Mouse (Mus musculus) macrophage (primary cell): ENCODE data around the gene Enpp3. TPM values are rescaled to one million over a fixed set of nuclear protein-coding genes. Genes with fewer than 3 reads are reported as not detected.

Experiments
- H3K27ac ChIP-seq: fragments of 350-480 bp; formaldehyde crosslinking; 2 replicates; pipeline ENCODE4 v1.9.0; 2021
- H3K36me3 ChIP-seq: fragments of 350-480 bp; formaldehyde crosslinking; 2 replicates; pipeline ENCODE4 v1.9.0; 2021; ENCODE audit errors: inconsistent target
- H3K4me3 ChIP-seq: fragments of 350-480 bp; formaldehyde crosslinking; 2 replicates; pipeline ENCODE4 v1.9.0; 2021; ENCODE audit errors: inconsistent target
- H3K79me2 ChIP-seq: fragments of 350-480 bp; formaldehyde crosslinking; 2 replicates; pipeline ENCODE4 v1.9.0; 2021; ENCODE audit errors: inconsistent target
- WGBS: methylation state at CpG from one replicate; pipeline ENCODE4 v1.1.7; 2026; ENCODE audit warnings: inconsistent platforms; ENCODE audit not compliant: missing documents; 5-methylcytosine and 5-hydroxymethylcytosine counted together
- polyA plus RNA-seq: library from polyadenylated mRNA; stranded (reverse); fragments of 250-400 nt; gene quantifications from 3 replicates; pipeline ENCODE4 v1.2.4, GENCODE M21; 2018; ENCODE audit warnings: inconsistent platforms

The Enpp3 gene
- polyA plus RNA-seq, 1 experiment from 2014 or later = not detected

GRCm38 (mm10) chr10:24801796-24802195, 40.8 kb downstream of the Enpp3 start:
- no peaks in the 10 kb centered on the region for H3K79me2 ChIP-seq
- no peaks in the 10 kb centered on the region for H3K36me3 ChIP-seq
- no peak overlapping the region for H3K4me3 ChIP-seq
- 84% methylated on average over 2 of the region's 2 CpGs for WGBS
- no peak overlapping the region for H3K27ac ChIP-seq

DNA sequence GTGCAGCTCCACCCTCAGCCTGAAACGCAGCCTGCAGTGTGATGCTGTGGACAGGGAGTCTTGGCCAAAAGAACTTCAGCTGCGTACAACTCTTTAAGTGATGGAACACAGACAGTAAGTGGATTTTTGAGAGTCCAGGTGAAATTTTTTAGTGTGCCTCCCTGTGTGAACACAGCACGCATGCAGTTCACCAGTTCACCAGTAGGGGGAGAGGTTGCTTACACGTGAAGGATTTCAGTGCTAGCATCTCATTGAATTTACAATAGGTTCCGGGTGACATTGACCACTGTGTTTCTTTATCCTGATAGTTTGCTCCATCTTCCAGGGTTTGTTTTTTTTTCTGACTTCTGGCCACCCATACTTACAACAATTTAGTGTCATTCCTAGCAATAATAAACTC, 45.4 kb downstream of the Enpp3 start:
- WGBS = 50% methylated on average over 5 of the region's 5 CpGs

DNA sequence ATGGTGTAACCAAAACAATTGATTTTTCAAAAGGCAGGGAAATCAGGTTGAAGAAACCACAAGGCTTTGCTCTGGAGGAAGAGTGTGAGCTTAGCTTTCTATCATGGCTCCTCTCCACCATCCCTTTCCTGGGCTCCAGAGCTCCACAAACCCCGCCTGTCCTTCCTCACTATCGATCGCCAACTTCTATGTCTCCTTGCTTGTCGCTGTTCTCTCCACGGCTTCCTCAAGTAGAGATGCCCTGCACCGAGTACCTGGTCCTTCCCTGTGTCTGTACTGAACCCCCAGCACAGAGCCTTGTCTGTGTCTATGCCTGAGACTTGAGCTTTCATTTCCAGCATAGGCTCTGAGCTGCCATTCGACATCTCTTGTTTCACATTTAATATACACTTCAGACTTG, 49.9 kb downstream of the Enpp3 start:
- H3K36me3 ChIP-seq = no peaks in the 10 kb centered on the region
- H3K27ac ChIP-seq = no peak overlapping the region
- 84% methylated on average over 7 of the region's 7 CpGs for WGBS
- no peak overlapping the region for H3K4me3 ChIP-seq
- no peaks in the 10 kb centered on the region for H3K79me2 ChIP-seq

More for the DNA sequence above, 45.4 kb downstream of the Enpp3 start:
- Histone ChIP-seq H3K79me2 (no peaks in the 10 kb centered on the region), H3K4me3 (no peak overlapping the region), H3K36me3 (no peaks in the 10 kb centered on the region), H3K27ac (no peak overlapping the region)

DNA sequence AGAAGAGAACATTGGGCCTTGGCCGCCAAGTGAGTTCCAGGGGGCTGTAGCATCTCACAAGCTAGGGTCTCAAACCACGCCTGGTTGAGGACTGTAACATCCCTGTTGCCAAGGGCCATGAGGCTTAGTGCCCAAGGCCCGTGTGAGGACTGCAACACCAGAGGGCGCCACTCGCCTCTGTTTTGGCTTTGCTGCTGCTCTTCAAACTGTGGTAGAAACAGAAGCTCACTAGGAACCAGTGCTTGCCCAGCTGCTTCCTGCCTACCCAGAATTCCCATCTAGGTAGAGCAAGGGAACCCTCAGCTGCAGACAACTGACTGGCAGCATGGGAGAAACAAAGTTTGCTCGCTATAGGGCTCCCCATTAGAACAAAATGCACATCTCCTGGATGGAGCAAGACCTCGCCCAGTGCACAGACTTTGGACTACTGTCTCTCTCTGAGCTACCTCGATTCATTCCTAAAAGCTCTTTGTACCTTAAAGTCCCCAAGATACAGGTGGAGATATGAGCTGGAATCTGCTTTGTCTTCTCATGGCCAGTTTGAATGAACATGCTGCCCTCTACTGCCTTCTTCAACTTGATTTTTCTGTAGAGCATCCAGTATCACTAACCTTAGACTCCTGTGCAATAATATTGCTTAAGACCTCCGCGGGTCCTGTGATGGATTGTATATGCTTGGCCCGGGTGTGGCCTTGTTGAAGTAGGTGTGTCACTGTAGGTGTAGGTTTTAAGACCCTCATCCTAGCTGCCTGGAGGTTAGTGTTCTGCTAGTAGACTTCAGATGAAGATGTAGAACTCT, 52.7 kb downstream of the Enpp3 start:
- 65% methylated on average over 11 of the region's 11 CpGs for WGBS
- no peak overlapping the region for H3K27ac ChIP-seq

DNA sequence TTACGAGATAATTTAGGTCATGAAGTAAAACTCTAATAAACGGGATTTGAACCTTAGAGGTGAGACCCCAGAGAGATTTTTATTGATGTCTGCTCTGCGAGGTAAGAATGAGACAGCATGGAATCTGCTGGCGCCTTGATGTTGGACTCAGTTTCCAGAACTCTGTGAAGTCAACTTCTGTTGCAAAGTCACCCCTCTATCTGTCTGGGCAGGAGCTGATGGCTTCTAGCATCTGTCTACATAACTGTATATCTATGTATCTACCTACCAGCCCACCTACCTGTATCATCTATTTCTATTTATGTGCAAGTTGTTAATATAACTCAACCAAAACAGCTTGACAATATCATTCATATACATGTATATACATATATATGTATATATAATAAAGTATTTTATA, 57.3 kb downstream of the Enpp3 start:
- WGBS = 95% methylated on average over 4 of the region's 4 CpGs
- Histone ChIP-seq H3K4me3 (no peak overlapping the region), H3K36me3 (no peaks in the 10 kb centered on the region), H3K27ac (no peak overlapping the region), H3K79me2 (no peaks in the 10 kb centered on the region)

More for the DNA sequence above, 52.7 kb downstream of the Enpp3 start:
- Histone ChIP-seq H3K36me3 (no peaks in the 10 kb centered on the region), H3K4me3 (no peak overlapping the region), H3K79me2 (no peaks in the 10 kb centered on the region)

DNA sequence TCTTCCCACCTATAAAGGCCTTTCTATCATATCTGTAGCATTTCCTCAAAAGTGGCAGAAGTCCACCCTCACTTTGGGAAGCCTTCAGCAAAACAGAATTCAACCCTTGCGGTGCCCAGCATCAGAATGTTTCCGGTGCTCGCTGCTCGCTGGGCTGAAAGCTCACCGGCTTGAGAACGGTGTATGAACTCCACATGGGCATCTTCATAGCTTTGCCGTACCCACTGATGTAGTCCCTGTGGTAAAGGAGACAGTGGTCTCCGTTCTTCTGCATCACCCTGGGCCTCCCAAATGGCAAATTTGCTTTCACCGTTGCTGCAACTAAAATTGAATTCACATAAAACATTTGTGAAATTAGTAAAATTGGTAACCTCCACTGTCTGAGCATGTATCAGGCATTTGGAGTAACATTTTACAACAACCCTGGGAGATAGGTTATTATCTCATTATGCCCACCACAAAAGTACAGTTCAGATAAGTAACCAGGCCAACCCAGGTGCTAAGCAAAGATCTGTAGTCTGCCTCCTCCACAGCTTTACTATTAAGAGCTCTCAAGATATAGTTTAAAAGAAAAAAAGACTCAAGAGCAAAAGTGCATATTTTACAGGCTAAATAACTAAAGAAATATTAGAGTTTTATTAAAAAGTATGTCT, 57.9 kb downstream of the Enpp3 start:
- H3K79me2 ChIP-seq = no peaks in the 10 kb centered on the region
- WGBS = 95% methylated on average over 9 of the region's 9 CpGs
- no peaks in the 10 kb centered on the region for H3K36me3 ChIP-seq
- no peak overlapping the region for H3K27ac ChIP-seq
- H3K4me3 ChIP-seq = no peak overlapping the region

GRCm38 (mm10) chr10:24783946-24784345, 58.7 kb downstream of the Enpp3 start:
- 97% methylated on average over 3 of the region's 3 CpGs for WGBS
- Histone ChIP-seq H3K4me3 (no peak overlapping the region), H3K36me3 (no peaks in the 10 kb centered on the region), H3K79me2 (no peaks in the 10 kb centered on the region), H3K27ac (no peak overlapping the region)

DNA sequence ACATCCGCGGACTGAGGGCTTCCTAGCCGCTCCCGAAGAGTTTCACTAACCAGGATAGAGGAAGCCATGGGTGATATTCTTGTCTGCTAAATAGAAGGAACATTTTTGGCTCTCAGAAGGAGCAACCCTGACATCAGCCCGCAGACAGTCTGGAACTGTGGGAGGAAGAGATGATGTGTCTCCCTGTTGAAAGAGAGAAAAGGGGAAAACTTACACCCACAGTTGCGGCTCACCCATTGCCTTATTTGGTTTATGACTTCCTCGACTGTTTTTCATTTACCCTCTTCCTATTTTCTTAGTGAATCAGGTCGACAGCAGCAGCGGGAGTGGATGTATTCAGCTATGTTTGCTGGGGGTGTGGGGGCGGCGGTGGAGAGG, 64.0 kb downstream of the Enpp3 start:
- Histone ChIP-seq H3K27ac (no peak overlapping the region), H3K79me2 (no peaks in the 10 kb centered on the region), H3K4me3 (no peak overlapping the region), H3K36me3 (no peaks in the 10 kb centered on the region)
- WGBS = 61% methylated on average over 11 of the region's 11 CpGs

GRCm38 (mm10) chr10:24777916-24778642, 64.5 kb downstream of the Enpp3 start:
- Histone ChIP-seq H3K27ac (no peak overlapping the region), H3K79me2 (no peaks in the 10 kb centered on the region), H3K36me3 (no peaks in the 10 kb centered on the region), H3K4me3 (no peak overlapping the region)
- 84% methylated on average over 14 of the region's 14 CpGs for whole genome bisulfite sequencing

DNA sequence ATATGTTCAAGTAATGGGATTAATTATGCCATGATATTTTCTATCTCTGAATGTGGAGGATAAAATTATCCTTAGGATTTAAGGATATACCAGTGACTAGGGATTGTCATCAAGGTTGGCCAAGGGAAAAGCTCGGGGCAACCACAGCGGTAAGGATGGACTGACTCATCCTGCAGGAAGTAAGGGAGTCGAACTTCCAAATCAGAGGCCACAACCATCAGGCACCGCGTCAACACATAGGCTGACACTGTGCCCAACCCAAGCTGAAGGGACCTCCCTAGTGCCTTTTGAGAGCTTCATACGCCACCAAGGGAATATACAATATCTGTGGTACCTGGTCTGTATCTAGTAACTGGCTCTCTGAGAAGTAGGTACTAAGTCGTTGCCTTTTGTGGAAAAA, 73.1 kb downstream of the Enpp3 start:
- Histone ChIP-seq H3K27ac (no peak overlapping the region), H3K4me3 (no peak overlapping the region), H3K79me2 (no peaks in the 10 kb centered on the region), H3K36me3 (no peaks in the 10 kb centered on the region)
- WGBS = 84% methylated on average over 7 of the region's 7 CpGs

DNA sequence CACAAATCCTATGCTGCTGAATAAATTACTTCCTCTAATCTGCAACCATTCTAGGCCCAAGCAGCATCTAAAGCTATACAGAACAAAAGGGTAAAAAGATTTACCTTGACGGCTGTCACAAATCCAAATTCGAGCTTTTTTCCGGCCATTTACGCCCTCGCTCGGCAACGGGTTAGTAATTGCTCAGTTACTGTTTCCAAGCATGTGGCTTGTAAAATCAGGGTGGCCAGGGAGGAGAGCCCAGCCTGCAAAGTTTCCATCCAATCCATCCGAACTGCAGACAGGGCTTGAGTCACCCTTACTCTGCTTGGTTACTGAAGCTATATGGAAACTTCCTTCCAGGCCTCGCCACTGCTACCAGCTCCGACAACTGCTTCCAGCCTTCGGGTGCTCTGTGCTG, 74.9 kb downstream of the Enpp3 start:
- Histone ChIP-seq H3K79me2 (no peaks in the 10 kb centered on the region), H3K4me3 (no peak overlapping the region), H3K27ac (no peak overlapping the region), H3K36me3 (no peaks in the 10 kb centered on the region)
- WGBS = 93% methylated on average over 11 of the region's 11 CpGs

DNA sequence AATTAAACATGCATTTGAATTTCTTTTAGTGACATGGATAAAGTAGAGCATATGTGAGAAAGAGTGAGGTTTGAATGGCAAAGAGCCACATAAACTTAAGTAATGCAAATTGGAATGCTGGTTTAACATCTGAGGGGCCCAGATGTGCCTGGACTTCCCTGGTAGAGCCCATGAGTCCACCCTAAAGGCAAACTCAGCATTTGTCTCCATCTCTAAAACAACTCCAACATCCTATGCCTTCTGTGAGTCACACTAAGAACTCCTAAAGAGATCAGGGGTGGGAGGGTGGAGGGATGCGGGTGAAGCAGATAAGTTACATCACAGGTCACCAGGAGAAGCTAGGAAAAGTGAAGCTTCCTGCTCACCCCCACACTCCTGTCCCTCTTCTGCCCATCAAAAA, 76.6 kb downstream of the Enpp3 start:
- Histone ChIP-seq H3K36me3 (no peaks in the 10 kb centered on the region), H3K27ac (no peak overlapping the region), H3K4me3 (no peak overlapping the region), H3K79me2 (no peaks in the 10 kb centered on the region)
- 75% methylated on average over 1 of the region's 1 CpGs for WGBS

DNA sequence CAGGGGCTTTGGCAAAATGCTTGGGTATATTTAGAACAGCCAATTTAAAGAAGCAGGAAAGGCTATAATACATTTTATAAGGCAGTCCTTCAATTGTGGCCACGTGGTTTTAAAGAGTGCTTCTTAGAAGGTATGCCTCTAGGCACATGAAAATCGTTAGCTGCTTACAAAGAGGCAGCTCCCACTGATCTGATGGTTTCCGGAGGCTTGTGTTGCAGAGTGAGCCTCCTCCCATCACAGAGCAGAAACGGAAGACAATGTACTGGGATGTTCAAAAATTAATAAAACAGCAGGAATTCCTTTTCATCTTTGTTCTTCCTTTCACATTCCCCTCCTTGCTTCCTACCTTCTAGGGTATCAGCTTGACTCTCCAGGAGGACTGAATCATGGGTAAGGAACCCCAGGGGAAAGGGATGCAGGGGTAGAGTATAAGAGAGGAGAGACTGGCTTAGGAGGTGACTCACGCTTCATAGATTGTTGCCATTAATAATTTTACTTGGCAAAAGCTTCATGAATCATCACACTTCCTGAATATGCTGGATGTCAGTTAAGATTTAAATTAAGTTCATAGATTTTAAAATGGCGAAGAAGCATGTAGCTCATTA, 77.4 kb downstream of the Enpp3 start:
- no peaks in the 10 kb centered on the region for H3K79me2 ChIP-seq
- H3K27ac ChIP-seq = no peak overlapping the region
- no peaks in the 10 kb centered on the region for H3K36me3 ChIP-seq
- WGBS = 70% methylated on average over 6 of the region's 6 CpGs
- no peak overlapping the region for H3K4me3 ChIP-seq

- H3K79me2 ChIP-seq = no peaks in the 10 kb centered on the region
- H3K27ac ChIP-seq = no peak overlapping the region
- H3K36me3 ChIP-seq = no peaks in the 10 kb centered on the region
- 93% methylated on average over 3 of the region's 3 CpGs for WGBS
- H3K4me3 ChIP-seq = no peak overlapping the region
Measured at GRCm38 (mm10) chr10:24764640-24765039, 78.0 kb downstream of the Enpp3 start.

- H3K4me3 ChIP-seq = no peak overlapping the region
- no peak overlapping the region for H3K27ac ChIP-seq
- WGBS = 88% methylated on average over 3 of the region's 3 CpGs
- H3K36me3 ChIP-seq = no peaks in the 10 kb centered on the region
- H3K79me2 ChIP-seq = no peaks in the 10 kb centered on the region
Measured at GRCm38 (mm10) chr10:24763257-24763656, 79.4 kb downstream of the Enpp3 start.
